Mouse (Mus musculus): ENCODE data around the gene Klra2. TPM values are rescaled to one million over a fixed set of nuclear protein-coding genes. Genes with fewer than 3 reads are reported as not detected.

Gene Klra2
- total and polyA plus RNA-seq, 3 experiments, result not detected

- TF ChIP-seq ELF1 (IDR thresholded peaks at IDR 0.05; ENCODE audit: low read depth, low read length) (peak; percentile 94), ZNF384 (IDR thresholded peaks at IDR 0.05; ENCODE audit: low read depth, low read length) (peak; percentile 47; the same call in 1 of the 2 replicates), MEF2A (IDR thresholded peaks at IDR 0.05; ENCODE audit: extremely low read depth, insufficient replicate concordance, low read depth, low read length, poor library complexity, severe bottlenecking) (no peak), ETS1 (IDR thresholded peaks at IDR 0.05; ENCODE audit: low read depth, low read length) (0 out of 2 replicates have a peak, but pooled peaks have one; percentile 31), HCFC1 (IDR thresholded peaks at IDR 0.05; ENCODE audit: low read depth, low read length) (peak; percentile 92), USF2 (IDR thresholded peaks at IDR 0.05; ENCODE audit: borderline replicate concordance in 1 of 2, insufficient read depth in 1 of 2, low read depth in 1 of 2, low read length in 2 of 2) (no peak), RAD21 (IDR thresholded peaks at IDR 0.05; ENCODE audit: low read depth, low read length) (no peak), RCOR1 (IDR thresholded peaks at IDR 0.05; ENCODE audit: low read depth, low read length) (no peak), KAT2A (conservative IDR thresholded peaks at IDR 0.05; ENCODE audit: low read depth, low read length) (no peak; the same call in 1 of the 2 replicates), EP300 (IDR thresholded peaks at IDR 0.05; ENCODE audit: low read depth in 1 of 2, low read length in 2 of 2) (no peak), CHD2 (IDR thresholded peaks at IDR 0.05; ENCODE audit: low read length) (no peak), SIN3A (IDR thresholded peaks at IDR 0.05; ENCODE audit: low read length) (peak; percentile 95), MAFK (IDR thresholded peaks at IDR 0.05; ENCODE audit: borderline replicate concordance, low read depth, low read length) (no peak), MAZ (IDR thresholded peaks at IDR 0.05; ENCODE audit: low read depth, low read length) (no peak), TAL1 (IDR thresholded peaks at IDR 0.05; ENCODE audit: low read length) (no peak)
Measured at GRCm38 (mm10) chr6:131292991-131293788, 46.0 kb upstream of the Klra2 start, which contains the start of gene Magohb (continued).

GRCm38 (mm10) chr6:131292276-131292990 lies 45.3 kb upstream of the Klra2 start:
- peaks cover 1 to 22% of the 10 kb centered on the region in 2 experiments; a peak in 3 of 4 replicates for H3K36me3 ChIP-seq (ENCODE audit: control insufficient read depth in 1 of 2, insufficient read depth in 2 of 2, low read length in 2 of 2)
- H3K4me1 ChIP-seq (ENCODE audit: control insufficient read depth in 1 of 2, insufficient read depth in 2 of 2, low read length in 2 of 2), result peaks cover 0 to 2% of the 10 kb centered on the region in 2 experiments; a peak in 3 of 4 replicates
- no peak for TF ChIP-seq MYB (IDR thresholded peaks at IDR 0.05; ENCODE audit: low read depth, low read length)
- TF ChIP-seq ELF1 (IDR thresholded peaks at IDR 0.05; ENCODE audit: low read depth, low read length), result no peak
- no peak for TF ChIP-seq USF2 (IDR thresholded peaks at IDR 0.05; ENCODE audit: borderline replicate concordance in 1 of 2, insufficient read depth in 1 of 2, low read depth in 1 of 2, low read length in 2 of 2)
- no peak for TF ChIP-seq MYC (IDR thresholded peaks at IDR 0.05; ENCODE audit: low read depth, low read length)
- TF ChIP-seq UBTF (IDR thresholded peaks at IDR 0.05; ENCODE audit: borderline replicate concordance, insufficient read depth, low read depth, low read length), result no peak
- TF ChIP-seq ETS1 (IDR thresholded peaks at IDR 0.05; ENCODE audit: low read depth, low read length), result no peak
- no peak for TF ChIP-seq MAX (IDR thresholded peaks at IDR 0.05; ENCODE audit: low read length)
- no peak for TF ChIP-seq SMC3 (IDR thresholded peaks at IDR 0.05; ENCODE audit: low read depth, low read length)
- no peak for TF ChIP-seq CTCF (IDR thresholded peaks at IDR 0.05 in 2 of 3, conservative IDR thresholded peaks at IDR 0.05 in 1 of 3; ENCODE audit: control insufficient read depth in 1 of 3, insufficient read depth in 1 of 3, low read depth in 2 of 3, low read length in 3 of 3, poor library complexity in 1 of 3, severe bottlenecking in 1 of 3)
- TF ChIP-seq MAZ (IDR thresholded peaks at IDR 0.05; ENCODE audit: low read depth, low read length), result no peak
- TF ChIP-seq RAD21 (IDR thresholded peaks at IDR 0.05; ENCODE audit: low read depth, low read length), result no peak
- no peak for TF ChIP-seq NELFE (IDR thresholded peaks at IDR 0.05; ENCODE audit: low read depth, low read length)
- TF ChIP-seq ZNF384 (IDR thresholded peaks at IDR 0.05; ENCODE audit: low read depth, low read length), result no peak
- no peak for TF ChIP-seq CHD2 (IDR thresholded peaks at IDR 0.05; ENCODE audit: low read length)
- TF ChIP-seq ZC3H11A (IDR thresholded peaks at IDR 0.05; ENCODE audit: low read depth, low read length), result no peak
- TF ChIP-seq POLR2AphosphoS2 (IDR thresholded peaks at IDR 0.05; ENCODE audit: low read length), result no peak
- no peak for TF ChIP-seq HCFC1 (IDR thresholded peaks at IDR 0.05; ENCODE audit: low read depth, low read length)
- TF ChIP-seq CHD1 (IDR thresholded peaks at IDR 0.05; ENCODE audit: low read depth, low read length), result no peak
- no peaks in the 10 kb centered on the region for H3K9me3 ChIP-seq (replicated peaks; ENCODE audit: insufficient read depth, low read length)
- peaks cover 14% of the 10 kb centered on the region for H3K79me2 ChIP-seq (ENCODE audit: control insufficient read depth, insufficient read depth, low read length, poor library complexity)
- H3K4me3 ChIP-seq (ENCODE audit: control insufficient read depth in 1 of 2, insufficient read depth in 1 of 2, low read depth in 2 of 2, low read length in 2 of 2), result peak overlapping the region; percentile 73 to 93
- peak overlapping the region; percentile 36; the same call in 1 of the 2 replicates for H3K27ac ChIP-seq (ENCODE audit: control insufficient read depth, low read depth, low read length)
- H3K27me3 ChIP-seq (ENCODE audit: control insufficient read depth in 1 of 2, insufficient read depth in 2 of 2, low read length in 2 of 2), result no peaks in the 10 kb centered on the region
- H3K9ac ChIP-seq (ENCODE audit: control insufficient read depth, low read depth, low read length, poor library complexity, severe bottlenecking), result peak overlapping the region; percentile 82
- peak; percentile 29 for DNase-seq (ENCODE audit: low read depth, low spot score)

Measured in MEL (cell line).